Mouse (Mus musculus): ENCODE results near the gene Hist1h4j.

The Hist1h4j gene

DNA sequence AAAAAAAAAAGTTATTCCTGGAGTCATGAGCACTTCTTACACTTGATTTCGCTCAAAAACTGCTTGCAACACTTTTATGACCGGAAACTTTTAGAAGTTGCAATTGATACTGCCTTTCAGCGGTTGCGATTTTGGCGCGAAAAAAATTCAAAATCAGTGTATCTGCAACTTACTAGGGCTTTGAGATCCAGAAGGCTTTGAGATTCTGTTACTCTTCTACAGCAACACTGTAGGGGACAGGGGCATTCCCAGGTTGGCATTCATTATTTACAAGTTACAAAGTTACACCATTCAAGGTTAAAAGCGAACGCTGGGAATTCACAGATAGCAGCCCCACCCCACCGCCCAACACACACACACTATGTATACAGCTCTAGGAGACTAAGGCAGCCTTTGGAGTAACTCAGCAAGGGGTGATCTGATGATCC, 48.9 kb downstream of the Hist1h4j start:
- no peaks in the 10 kb centered on the region for H3K9me3 ChIP-seq (ENCODE audit: low read length)
- H3K4me1 ChIP-seq (replicated peaks; ENCODE audit: low read depth, low read length) = peaks cover 58% of the 10 kb centered on the region
- H3K27me3 ChIP-seq (ENCODE audit: insufficient read depth, low read length) = no peaks in the 10 kb centered on the region
- H3K36me3 ChIP-seq (ENCODE audit: insufficient read depth, low read length) = no peaks in the 10 kb centered on the region
- peak overlapping the region; percentile 73 for H3K4me3 ChIP-seq (replicated peaks; ENCODE audit: low read length)
- TF ChIP-seq NANOG (IDR thresholded peaks at IDR 0.05; ENCODE audit: borderline replicate concordance, low read length) (peak; percentile 42; the same call in 1 of the 2 replicates), POU5F1 (IDR thresholded peaks at IDR 0.05; ENCODE audit: borderline replicate concordance, low read length) (no peak)

DNA sequence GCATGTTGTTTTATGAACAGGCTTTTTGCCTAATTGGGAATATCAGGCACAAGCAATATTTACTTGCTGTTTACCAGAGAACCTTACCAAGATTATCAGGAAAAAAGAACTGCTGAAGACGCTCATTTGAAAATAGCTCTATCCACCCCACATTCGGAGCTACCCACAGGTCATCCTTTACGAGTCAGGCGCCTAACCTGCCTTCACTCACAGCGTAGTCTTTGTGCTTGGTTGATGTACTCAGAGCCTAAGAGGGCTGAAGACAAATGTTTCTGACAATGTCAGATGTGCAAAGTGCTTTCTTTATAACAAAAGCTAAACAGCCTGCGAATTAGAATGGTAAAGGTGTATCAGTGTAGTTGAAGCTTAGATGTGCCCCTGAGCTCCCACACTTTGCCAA, 49.4 kb downstream of the Hist1h4j start:
- TF ChIP-seq NANOG (IDR thresholded peaks at IDR 0.05; ENCODE audit: borderline replicate concordance, low read length) (no peak), POU5F1 (IDR thresholded peaks at IDR 0.05; ENCODE audit: borderline replicate concordance, low read length) (no peak), CTCF (conservative IDR thresholded peaks at IDR 0.05; ENCODE audit: low read length) (no peak)
- Histone ChIP-seq H3K4me3 (replicated peaks; ENCODE audit: low read length) (peak overlapping the region; percentile 73), H3K4me1 (replicated peaks; ENCODE audit: low read depth, low read length) (peaks cover 61% of the 10 kb centered on the region), H3K36me3 (ENCODE audit: insufficient read depth, low read length) (no peaks in the 10 kb centered on the region), H3K9me3 (ENCODE audit: low read length) (no peaks in the 10 kb centered on the region), H3K27me3 (ENCODE audit: insufficient read depth, low read length) (no peaks in the 10 kb centered on the region)

Data from E14TG2a.4 (cell line).